Mouse (Mus musculus): ENCODE data around the gene Derl2. TPM values are rescaled to one million over a fixed set of nuclear protein-coding genes. Genes with fewer than 3 reads are reported as not detected.

Derl2 gene
- polyA plus RNA-seq, 1 experiment from 2014 or later: 46.7 TPM

DNA sequence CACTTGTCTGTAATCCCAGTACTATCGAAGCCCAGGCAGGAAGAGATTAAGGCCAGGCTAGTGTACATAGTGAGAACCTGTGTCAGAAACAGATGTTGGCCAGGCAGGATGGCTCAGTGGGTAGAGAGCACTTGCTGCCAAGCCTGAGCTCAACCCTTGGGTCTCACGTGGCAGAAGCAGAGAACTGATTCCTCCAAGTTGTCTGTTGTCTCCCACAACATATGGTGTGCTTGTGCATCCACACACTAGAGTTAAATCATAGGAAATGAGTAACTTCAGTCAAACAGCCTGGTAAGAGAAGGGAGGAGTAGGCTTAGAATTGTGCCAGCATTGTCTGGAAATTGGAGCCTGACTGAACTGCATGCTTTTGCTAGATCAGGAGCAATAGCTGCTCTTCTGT is 44.4 kb downstream of the Derl2 start:
- H3K27ac ChIP-seq (ENCODE audit: low read depth): no peak overlapping the region
- no peak overlapping the region for H3K9ac ChIP-seq (replicated peaks)
- no peak for DNase-seq
- 62% methylated on average over 2 of the region's 2 CpGs for WGBS (ENCODE audit: insufficient replicate concordance)
- no peak overlapping the region for H3K4me2 ChIP-seq (ENCODE audit: low read depth, low read length)
- TF ChIP-seq CTCF (IDR thresholded peaks at IDR 0.05; ENCODE audit: low read depth): no peak
- TF ChIP-seq EP300 (IDR thresholded peaks at IDR 0.05; ENCODE audit: low read depth): no peak
- peaks cover 73% of the 10 kb centered on the region for H3K36me3 ChIP-seq (replicated peaks; ENCODE audit: insufficient read depth, low read length)
- 0 out of 2 replicates have a peak, but pooled peaks cover 8% of the 10 kb centered on the region for H3K4me1 ChIP-seq (ENCODE audit: insufficient read depth)
- no peaks in the 10 kb centered on the region for H3K9me3 ChIP-seq (ENCODE audit: low read length)
- no peaks in the 10 kb centered on the region for H3K27me3 ChIP-seq (ENCODE audit: insufficient read depth, low read length)
- H3K4me3 ChIP-seq (ENCODE audit: low read depth, low read length): no peak overlapping the region
- no peak for ATAC-seq

DNA sequence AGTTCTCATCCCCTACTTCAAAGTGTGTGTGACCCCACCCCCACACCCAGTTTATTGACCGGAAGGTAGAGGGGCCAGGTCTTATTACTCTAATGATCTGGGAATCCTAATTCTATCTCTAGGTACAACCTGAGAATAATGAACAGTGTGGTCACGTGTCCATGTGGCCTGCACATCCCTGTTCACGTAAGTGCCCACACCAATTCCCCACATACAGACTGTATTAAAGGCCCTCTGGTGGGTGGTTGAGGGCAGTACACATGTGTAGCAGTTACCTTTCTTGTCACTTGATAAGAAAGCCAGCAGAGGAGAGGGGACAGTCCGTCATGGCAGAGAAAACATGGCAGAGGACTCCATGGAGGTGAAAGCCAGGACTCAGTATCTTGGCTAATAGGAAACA is 45.7 kb downstream of the Derl2 start:
- H3K27me3 ChIP-seq (ENCODE audit: insufficient read depth, low read length): no peaks in the 10 kb centered on the region
- no peaks in the 10 kb centered on the region for H3K9me3 ChIP-seq (ENCODE audit: low read length)
- no peak overlapping the region for H3K27ac ChIP-seq (ENCODE audit: low read depth)
- no peak overlapping the region for H3K9ac ChIP-seq (replicated peaks)
- DNase-seq: peak; percentile 25
- H3K4me2 ChIP-seq (ENCODE audit: low read depth, low read length): no peak overlapping the region
- ATAC-seq: no peak
- TF ChIP-seq EP300 (IDR thresholded peaks at IDR 0.05; ENCODE audit: low read depth) (no peak), CTCF (IDR thresholded peaks at IDR 0.05; ENCODE audit: low read depth) (peak; percentile 64)
- 66% methylated on average over 4 of the region's 4 CpGs for WGBS (ENCODE audit: insufficient replicate concordance)
- H3K4me1 ChIP-seq (ENCODE audit: insufficient read depth): 0 out of 2 replicates have a peak, but pooled peaks cover 11% of the 10 kb centered on the region
- H3K4me3 ChIP-seq (ENCODE audit: low read depth, low read length): no peak overlapping the region
- peaks cover 64% of the 10 kb centered on the region for H3K36me3 ChIP-seq (replicated peaks; ENCODE audit: insufficient read depth, low read length)

DNA sequence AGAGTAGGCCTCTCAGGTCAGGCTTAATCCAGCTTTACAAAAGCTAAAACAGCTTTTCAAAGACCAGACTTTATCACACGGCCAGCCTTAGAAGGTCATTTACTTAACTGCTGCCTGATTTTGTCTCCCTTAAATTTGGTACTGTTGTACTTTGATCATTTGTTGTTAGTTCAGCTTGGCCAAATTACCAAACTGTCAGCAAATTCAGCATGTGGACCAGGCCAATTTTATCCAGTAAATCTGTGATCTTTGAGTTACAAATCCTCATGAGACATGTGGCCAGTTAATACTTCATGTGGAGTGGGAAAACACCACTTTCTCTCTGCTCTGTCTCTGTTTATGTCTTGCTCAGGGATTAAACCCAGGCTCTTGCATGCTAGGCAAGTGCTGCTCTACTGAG is 47.1 kb downstream of the Derl2 start:
- Histone ChIP-seq H3K9ac (replicated peaks) (no peak overlapping the region), H3K36me3 (replicated peaks; ENCODE audit: insufficient read depth, low read length) (peaks cover 50% of the 10 kb centered on the region), H3K4me2 (ENCODE audit: low read depth, low read length) (0 out of 2 replicates have a peak overlapping the region, but pooled peaks have one; percentile 79), H3K4me3 (ENCODE audit: low read depth, low read length) (no peak overlapping the region), H3K27ac (ENCODE audit: low read depth) (no peak overlapping the region), H3K27me3 (ENCODE audit: insufficient read depth, low read length) (no peaks in the 10 kb centered on the region), H3K9me3 (ENCODE audit: low read length) (no peaks in the 10 kb centered on the region), H3K4me1 (ENCODE audit: insufficient read depth) (peaks cover 20% of the 10 kb centered on the region)
- 58% methylated on average over 1 of the region's 1 CpGs for WGBS (ENCODE audit: insufficient replicate concordance)
- TF ChIP-seq CTCF (IDR thresholded peaks at IDR 0.05; ENCODE audit: low read depth): no peak
- no peak for TF ChIP-seq EP300 (IDR thresholded peaks at IDR 0.05; ENCODE audit: low read depth)
- DNase-seq (no peak), ATAC-seq (no peak)

DNA sequence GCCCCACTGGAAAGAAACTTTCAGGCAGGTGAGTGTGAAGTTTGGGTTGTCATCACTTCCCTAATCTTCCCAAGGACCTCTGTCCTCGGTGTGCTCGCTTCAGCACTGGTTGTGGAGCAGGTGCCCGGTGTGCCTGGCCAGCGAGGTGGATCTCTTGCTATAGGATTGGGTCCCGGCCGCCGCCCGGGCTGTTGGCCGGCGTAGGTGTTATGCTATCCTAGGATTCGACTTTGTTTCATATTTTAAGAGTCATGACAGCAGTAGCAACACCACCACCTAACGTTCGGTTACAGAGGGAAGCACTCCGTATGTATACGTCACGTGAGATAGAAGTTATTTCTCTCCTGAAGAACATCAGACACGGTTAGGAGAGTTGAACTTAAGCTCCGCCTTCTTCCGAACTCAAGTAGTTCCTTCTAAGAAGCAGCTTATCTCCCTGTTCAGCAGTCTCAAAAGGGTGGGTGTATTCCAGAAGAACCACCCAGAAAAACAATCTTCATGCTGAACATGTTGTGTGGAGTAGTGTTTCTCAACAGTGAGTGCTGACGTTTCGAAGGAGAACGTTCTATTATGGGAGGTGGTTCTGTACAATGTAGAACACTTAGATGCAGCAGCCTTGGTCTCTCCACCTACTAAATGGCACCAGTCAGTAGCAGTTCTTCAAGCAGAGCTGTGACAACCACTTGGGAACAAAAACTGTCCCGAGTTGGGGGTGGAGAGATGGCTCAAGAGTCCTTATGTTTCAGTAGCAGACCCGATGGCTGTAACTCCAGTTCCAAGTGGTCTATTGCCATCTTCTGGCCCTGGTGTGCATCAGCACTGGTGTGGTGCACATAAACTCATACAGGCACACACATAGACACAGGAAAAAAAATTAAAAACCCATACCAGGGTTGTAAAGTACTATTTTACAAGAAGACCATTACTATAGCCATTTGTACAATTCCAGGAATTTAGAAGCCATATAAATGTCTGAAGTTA is 48.8 kb downstream of the Derl2 start:
- no peaks in the 10 kb centered on the region for H3K27me3 ChIP-seq (ENCODE audit: insufficient read depth, low read length)
- H3K36me3 ChIP-seq (replicated peaks; ENCODE audit: insufficient read depth, low read length): peaks cover 41% of the 10 kb centered on the region
- H3K9me3 ChIP-seq (ENCODE audit: low read length): no peaks in the 10 kb centered on the region
- H3K4me1 ChIP-seq (ENCODE audit: insufficient read depth): peaks cover 20% of the 10 kb centered on the region
- 9% methylated on average over 24 of the region's 24 CpGs for WGBS (ENCODE audit: insufficient replicate concordance)
- peak overlapping the region; percentile 64 for H3K9ac ChIP-seq (replicated peaks)
- peak overlapping the region; percentile 79 for H3K4me2 ChIP-seq (ENCODE audit: low read depth, low read length)
- DNase-seq (peak; percentile 31), ATAC-seq (peak; percentile 57)
- peak overlapping the region; percentile 91 for H3K27ac ChIP-seq (ENCODE audit: low read depth)
- H3K4me3 ChIP-seq (ENCODE audit: low read depth, low read length): peak overlapping the region; percentile 94
- TF ChIP-seq CTCF (IDR thresholded peaks at IDR 0.05; ENCODE audit: low read depth) (peak; percentile 46), EP300 (IDR thresholded peaks at IDR 0.05; ENCODE audit: low read depth) (no peak)

DNA sequence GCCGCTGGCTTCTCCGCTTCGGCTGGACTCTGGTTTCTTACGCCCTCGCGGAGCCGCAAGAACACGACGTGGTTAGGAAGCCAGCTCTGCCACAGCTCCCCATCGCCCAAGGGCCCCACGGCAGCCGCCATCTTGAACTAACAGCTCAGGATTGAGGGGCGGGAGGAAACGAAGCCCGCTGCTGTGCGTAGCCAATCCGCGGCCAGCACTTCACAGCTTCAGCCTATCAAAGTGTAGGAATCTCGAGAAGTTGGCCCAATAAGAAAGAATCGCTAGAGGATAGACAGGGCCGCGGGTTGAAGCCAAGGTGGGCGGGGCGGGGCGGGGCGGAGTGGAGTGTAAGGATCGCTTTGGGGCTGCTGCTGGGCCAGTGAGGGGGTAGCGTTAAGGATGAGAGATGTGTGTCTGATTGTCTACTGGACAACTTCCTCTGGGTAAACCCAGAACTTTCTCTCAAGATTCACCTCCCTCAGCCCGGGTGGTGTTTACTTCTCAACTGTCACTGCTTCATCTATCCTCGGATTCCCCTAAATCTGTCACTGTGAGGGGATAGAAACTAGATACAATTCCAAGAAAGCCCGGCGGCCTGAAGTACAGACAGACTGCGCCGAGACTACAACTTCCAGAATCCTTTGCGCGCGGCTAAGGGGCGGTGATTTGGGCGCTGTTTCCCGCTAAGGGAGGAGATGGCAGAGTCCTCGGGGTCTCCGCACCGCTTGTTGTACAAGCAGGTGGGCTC is 49.7 kb downstream of the Derl2 start, which contains the start of the genes Nup88 and Rpain:
Gene Nup88 (minus strand): TSS at position 153 of the 739 bp plus-strand sequence.
Gene Rpain (plus strand): TSS at position 393 of the 739 bp plus-strand sequence.
- 2% methylated on average over 42 of the region's 43 CpGs for WGBS (ENCODE audit: insufficient replicate concordance)

More for the DNA sequence above, 49.7 kb downstream of the Derl2 start, which contains the start of the genes Nup88 and Rpain:
- Histone ChIP-seq H3K4me1 (ENCODE audit: insufficient read depth) (peaks cover 20% of the 10 kb centered on the region), H3K9me3 (ENCODE audit: low read length) (no peaks in the 10 kb centered on the region), H3K27ac (ENCODE audit: low read depth) (peak within 1 kb of the TSS; percentile 91), H3K27me3 (ENCODE audit: insufficient read depth, low read length) (no peaks in the 10 kb centered on the region), H3K36me3 (replicated peaks; ENCODE audit: insufficient read depth, low read length) (peaks cover 41% of the 10 kb centered on the region), H3K9ac (replicated peaks) (peak within 1 kb of the TSS; percentile 96), H3K4me2 (ENCODE audit: low read depth, low read length) (peak within 1 kb of the TSS; percentile 79), H3K4me3 (ENCODE audit: low read depth, low read length) (peak within 1 kb of the TSS; percentile 94)
- ATAC-seq (peak; percentile 92), DNase-seq (peak; percentile 95)
- TF ChIP-seq CTCF (IDR thresholded peaks at IDR 0.05; ENCODE audit: low read depth) (no peak), EP300 (IDR thresholded peaks at IDR 0.05; ENCODE audit: low read depth) (peak; percentile 45)
